Mouse (Mus musculus): ENCODE data around the gene Cpm. TPM values are rescaled to one million over a fixed set of nuclear protein-coding genes. Genes with fewer than 3 reads are reported as not detected.
A peak's percentile ranks its signal among the peaks of the same experiment; 100 is the strongest.

Gene Cpm
- polyA plus RNA-seq, 1 experiment from 2014 or later = 4.7 TPM

- Histone ChIP-seq H3K36me3 (ENCODE audit: poor library complexity, severe bottlenecking) (peaks cover 14% of the 10 kb centered on the region), H3K27ac (no peak overlapping the region), H3K4me3 (no peak overlapping the region), H3K4me2 (no peak overlapping the region), H3K27me3 (no peaks in the 10 kb centered on the region), H3K9ac (no peak overlapping the region), H3K9me3 (replicated peaks) (no peaks in the 10 kb centered on the region), H3K4me1 (no peaks in the 10 kb centered on the region)
- ATAC-seq = no peak
- WGBS = 93% methylated on average over 9 of the region's 9 CpGs
Observed at GRCm38 (mm10) chr10:117683734-117684037, 54.4 kb downstream of the Cpm start.

- H3K4me3 ChIP-seq = no peak overlapping the region
- H3K4me2 ChIP-seq = no peak overlapping the region
- ATAC-seq = no peak
- H3K9ac ChIP-seq = no peak overlapping the region
- H3K36me3 ChIP-seq (ENCODE audit: poor library complexity, severe bottlenecking) = peaks cover 22% of the 10 kb centered on the region
- no peaks in the 10 kb centered on the region for H3K9me3 ChIP-seq (replicated peaks)
- no peak overlapping the region for H3K27ac ChIP-seq
- no peaks in the 10 kb centered on the region for H3K4me1 ChIP-seq
- no peaks in the 10 kb centered on the region for H3K27me3 ChIP-seq
- WGBS = 91% methylated on average over 19 of the region's 19 CpGs
Observed at GRCm38 (mm10) chr10:117684298-117685170, 55.2 kb downstream of the Cpm start.

DNA sequence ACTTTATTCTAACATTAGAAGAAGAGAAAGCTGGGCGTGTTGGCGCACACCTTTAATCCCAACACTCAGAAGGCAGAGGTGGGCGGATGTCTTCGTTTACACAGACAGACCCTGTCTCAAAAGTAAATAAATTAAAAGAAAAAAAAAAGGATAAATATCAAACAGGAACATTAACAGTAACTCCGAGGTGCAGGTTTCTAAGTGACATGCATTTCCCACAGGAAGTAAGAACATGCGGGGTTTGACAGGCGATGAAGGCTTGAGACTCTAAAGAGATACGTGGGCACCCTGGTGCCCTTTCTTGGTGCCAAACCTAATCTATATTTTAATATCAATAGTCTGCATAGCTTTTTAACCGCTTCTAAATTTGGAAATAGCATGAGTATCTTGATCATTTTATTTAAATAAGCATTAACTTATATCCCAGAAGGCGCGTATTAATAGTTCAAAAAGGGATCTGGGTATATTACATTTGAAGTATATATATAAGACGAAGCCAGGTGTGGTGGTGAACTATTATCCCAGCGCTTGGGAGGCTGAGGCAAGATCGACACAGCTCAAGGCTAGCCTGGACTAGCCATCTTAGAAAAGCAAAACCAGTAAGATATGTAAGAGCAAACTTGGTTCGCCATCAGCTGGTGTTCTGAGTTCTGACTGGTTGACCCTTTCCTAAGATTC, 56.0 kb downstream of the Cpm start:
- peaks cover 28% of the 10 kb centered on the region for H3K36me3 ChIP-seq (ENCODE audit: poor library complexity, severe bottlenecking)

DNA sequence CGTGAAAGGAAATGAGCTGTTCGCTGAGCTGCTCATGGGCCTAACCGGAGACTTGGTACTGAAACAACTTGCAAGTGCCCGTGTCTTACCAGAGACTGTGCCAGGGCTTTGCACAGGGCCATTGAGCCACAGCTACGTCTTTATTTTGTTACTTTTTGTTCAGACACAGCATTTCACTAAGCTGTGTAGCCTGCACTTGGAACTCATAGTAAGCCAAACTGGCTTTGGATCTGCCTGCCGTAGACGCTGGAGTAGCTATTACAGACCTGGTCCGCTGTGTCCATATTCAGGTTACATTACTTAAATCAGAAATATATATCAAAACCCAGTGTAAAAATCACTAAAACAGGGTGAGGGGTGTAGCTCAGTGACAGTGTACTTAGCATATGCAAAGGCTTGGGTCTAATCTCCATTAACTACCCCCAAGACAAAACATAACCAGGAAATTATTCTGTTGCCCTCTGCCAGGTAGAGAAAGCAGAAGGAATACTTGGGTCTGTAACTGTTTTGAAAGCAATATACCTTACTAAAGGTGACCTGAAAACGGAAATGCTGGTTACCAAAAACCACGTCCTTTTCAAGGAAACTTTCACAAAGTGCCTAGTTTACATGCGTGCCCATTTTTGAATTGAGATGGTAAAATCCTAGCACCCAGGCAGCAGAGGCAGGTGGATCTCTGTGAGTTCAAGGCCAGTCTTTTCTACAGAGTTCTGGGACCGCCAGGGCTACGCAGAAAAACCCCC, 56.7 kb downstream of the Cpm start:
- Histone ChIP-seq H3K9me3 (replicated peaks) (no peaks in the 10 kb centered on the region), H3K27me3 (no peaks in the 10 kb centered on the region), H3K9ac (no peak overlapping the region), H3K36me3 (ENCODE audit: poor library complexity, severe bottlenecking) (peaks cover 35% of the 10 kb centered on the region), H3K4me2 (no peak overlapping the region), H3K4me1 (no peaks in the 10 kb centered on the region), H3K4me3 (no peak overlapping the region), H3K27ac (no peak overlapping the region)
- 92% methylated on average over 13 of the region's 13 CpGs for WGBS
- no peak for ATAC-seq

More for the DNA sequence above, 56.0 kb downstream of the Cpm start:
- Histone ChIP-seq H3K4me3 (no peak overlapping the region), H3K9ac (no peak overlapping the region), H3K27me3 (no peaks in the 10 kb centered on the region), H3K4me1 (no peaks in the 10 kb centered on the region), H3K4me2 (no peak overlapping the region), H3K27ac (no peak overlapping the region), H3K9me3 (replicated peaks) (no peaks in the 10 kb centered on the region)
- 93% methylated on average over 15 of the region's 15 CpGs for WGBS
- ATAC-seq = no peak

DNA sequence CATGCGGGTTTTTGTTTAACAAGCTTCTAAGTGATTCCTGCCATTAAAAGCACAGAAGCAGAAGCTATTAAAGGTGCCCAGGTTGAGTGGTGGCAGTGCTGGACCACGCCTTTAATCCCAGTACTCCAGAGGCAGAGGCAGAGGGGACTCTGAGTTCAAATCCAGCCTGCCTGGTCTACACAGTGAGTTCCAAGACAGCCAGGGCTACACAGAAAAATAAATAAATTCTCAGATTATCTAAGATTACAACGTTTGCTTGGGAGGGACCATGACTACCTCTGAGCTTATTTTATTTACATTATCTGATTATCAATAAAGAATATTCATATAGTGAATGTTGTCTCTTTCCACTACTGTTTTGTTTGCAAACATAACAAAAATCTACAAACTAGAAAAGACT, 57.7 kb downstream of the Cpm start:
- peaks cover 44% of the 10 kb centered on the region for H3K36me3 ChIP-seq (ENCODE audit: poor library complexity, severe bottlenecking)
- WGBS = 85% methylated on average over 3 of the region's 3 CpGs
- no peak overlapping the region for H3K9ac ChIP-seq
- no peak for ATAC-seq
- no peak overlapping the region for H3K4me2 ChIP-seq
- no peak overlapping the region for H3K27ac ChIP-seq
- no peaks in the 10 kb centered on the region for H3K27me3 ChIP-seq
- no peaks in the 10 kb centered on the region for H3K4me1 ChIP-seq
- H3K4me3 ChIP-seq = no peak overlapping the region
- H3K9me3 ChIP-seq (replicated peaks) = no peaks in the 10 kb centered on the region

DNA sequence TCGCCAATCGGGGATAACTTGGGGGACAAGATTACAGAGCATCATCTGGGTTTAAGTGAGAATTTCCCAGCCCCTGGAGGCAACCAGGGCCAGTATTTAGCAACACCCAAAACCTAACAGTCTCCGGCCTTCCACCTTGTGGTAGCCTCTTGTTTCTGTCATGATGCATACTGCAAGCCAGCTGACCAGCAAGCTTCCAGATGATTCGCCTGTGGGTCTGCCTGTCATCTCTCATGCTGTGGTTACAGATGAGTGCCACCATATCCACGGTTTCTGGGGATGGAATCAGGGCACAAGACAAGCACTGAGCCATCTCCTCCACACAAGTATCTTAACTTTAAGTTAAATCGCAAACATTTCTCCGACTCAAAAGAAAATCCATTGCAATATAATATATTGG, 58.3 kb downstream of the Cpm start:
- ATAC-seq = no peak
- no peaks in the 10 kb centered on the region for H3K4me1 ChIP-seq
- no peak overlapping the region for H3K4me2 ChIP-seq
- whole genome bisulfite sequencing = 93% methylated on average over 7 of the region's 7 CpGs
- no peaks in the 10 kb centered on the region for H3K9me3 ChIP-seq (replicated peaks)
- H3K4me3 ChIP-seq = no peak overlapping the region
- peaks cover 49% of the 10 kb centered on the region for H3K36me3 ChIP-seq (ENCODE audit: poor library complexity, severe bottlenecking)
- no peak overlapping the region for H3K27ac ChIP-seq
- no peak overlapping the region for H3K9ac ChIP-seq
- H3K27me3 ChIP-seq = no peaks in the 10 kb centered on the region

GRCm38 (mm10) chr10:117688204-117689151, 59.2 kb downstream of the Cpm start:
- peak; percentile 67 for ATAC-seq
- Histone ChIP-seq H3K9ac (no peak overlapping the region), H3K4me3 (no peak overlapping the region), H3K4me1 (no peaks in the 10 kb centered on the region), H3K9me3 (replicated peaks) (no peaks in the 10 kb centered on the region), H3K27ac (no peak overlapping the region), H3K4me2 (no peak overlapping the region), H3K27me3 (no peaks in the 10 kb centered on the region), H3K36me3 (ENCODE audit: poor library complexity, severe bottlenecking) (peaks cover 56% of the 10 kb centered on the region)
- WGBS = 85% methylated on average over 13 of the region's 13 CpGs

- H3K36me3 ChIP-seq (ENCODE audit: poor library complexity, severe bottlenecking) = peaks cover 64% of the 10 kb centered on the region
- H3K4me3 ChIP-seq = no peak overlapping the region
- H3K4me2 ChIP-seq = no peak overlapping the region
- no peaks in the 10 kb centered on the region for H3K9me3 ChIP-seq (replicated peaks)
- no peaks in the 10 kb centered on the region for H3K4me1 ChIP-seq
- WGBS = 95% methylated on average over 11 of the region's 11 CpGs
- ATAC-seq = no peak
- H3K27ac ChIP-seq = no peak overlapping the region
- no peak overlapping the region for H3K9ac ChIP-seq
- H3K27me3 ChIP-seq = no peaks in the 10 kb centered on the region
Observed at GRCm38 (mm10) chr10:117689297-117690100, 60.2 kb downstream of the Cpm start.

GRCm38 (mm10) chr10:117690101-117690352, 60.7 kb downstream of the Cpm start:
- H3K9me3 ChIP-seq (replicated peaks) = no peaks in the 10 kb centered on the region
- H3K27me3 ChIP-seq = no peaks in the 10 kb centered on the region
- no peaks in the 10 kb centered on the region for H3K4me1 ChIP-seq
- H3K4me2 ChIP-seq = no peak overlapping the region
- H3K36me3 ChIP-seq (ENCODE audit: poor library complexity, severe bottlenecking) = peaks cover 69% of the 10 kb centered on the region
- WGBS = 88% methylated on average over 2 of the region's 2 CpGs
- H3K4me3 ChIP-seq = no peak overlapping the region
- no peak for ATAC-seq
- H3K9ac ChIP-seq = no peak overlapping the region
- H3K27ac ChIP-seq = no peak overlapping the region

GRCm38 (mm10) chr10:117690770-117691296, 61.5 kb downstream of the Cpm start:
- H3K27me3 ChIP-seq = no peaks in the 10 kb centered on the region
- H3K9me3 ChIP-seq (replicated peaks) = no peaks in the 10 kb centered on the region
- no peak overlapping the region for H3K4me3 ChIP-seq
- no peak overlapping the region for H3K4me2 ChIP-seq
- H3K36me3 ChIP-seq (ENCODE audit: poor library complexity, severe bottlenecking) = peaks cover 77% of the 10 kb centered on the region
- H3K27ac ChIP-seq = no peak overlapping the region
- H3K9ac ChIP-seq = no peak overlapping the region
- no peak for ATAC-seq
- 98% methylated on average over 3 of the region's 3 CpGs for WGBS
- no peaks in the 10 kb centered on the region for H3K4me1 ChIP-seq

DNA sequence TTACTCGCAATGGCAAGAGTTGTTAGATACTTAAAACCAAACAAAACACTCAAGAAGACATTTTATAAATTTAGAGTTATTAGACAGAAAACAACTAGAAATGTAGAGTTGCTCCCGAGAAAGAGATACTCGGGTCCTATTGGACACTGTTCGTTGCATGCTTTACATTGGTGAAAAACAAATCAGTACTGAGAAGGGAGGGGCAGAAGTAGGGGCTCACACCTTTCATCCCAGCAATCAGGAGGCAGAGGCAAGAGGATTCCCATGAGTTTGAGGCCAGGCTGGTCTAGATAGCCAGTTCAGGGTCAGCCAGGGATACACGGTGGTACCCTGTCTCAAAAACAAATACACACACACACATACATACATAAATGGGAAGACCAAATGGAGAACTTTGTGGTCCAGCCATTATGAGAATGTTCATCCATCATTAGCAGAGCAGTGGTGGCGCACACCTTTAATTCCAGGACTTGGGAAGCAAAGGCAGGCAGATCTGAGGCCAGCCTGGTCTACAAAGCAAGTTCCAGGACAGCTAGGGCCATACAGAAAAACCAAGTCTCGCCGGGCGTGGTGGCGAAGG, 62.2 kb downstream of the Cpm start:
- Histone ChIP-seq H3K9ac (no peak overlapping the region), H3K36me3 (ENCODE audit: poor library complexity, severe bottlenecking) (peaks cover 84% of the 10 kb centered on the region), H3K27me3 (no peaks in the 10 kb centered on the region), H3K4me2 (no peak overlapping the region), H3K4me1 (no peaks in the 10 kb centered on the region), H3K9me3 (replicated peaks) (no peaks in the 10 kb centered on the region), H3K27ac (no peak overlapping the region), H3K4me3 (no peak overlapping the region)
- 97% methylated on average over 10 of the region's 10 CpGs for WGBS
- no peak for ATAC-seq
